Mouse (Mus musculus) G1E (cell line): ENCODE results near the gene Eif2ak3. TPM values are rescaled to one million over a fixed set of nuclear protein-coding genes. Genes with fewer than 3 reads are reported as not detected.

Experiments used
- ATAC-seq: 2 replicates; pipeline ENCODE4 v1.8.0; 2016; ENCODE audit warnings: mild to moderate bottlenecking; ENCODE audit not compliant: insufficient number of reproducible peaks, poor library complexity, low FRiP score, severe bottlenecking; ENCODE audit errors: extremely low read depth
- DNase-seq: peaks from one replicate; pipeline ENCODE4 v3.0.0; 2012; ENCODE audit warnings: low spot score
- H3K27me3 ChIP-seq: 2 replicates; pipeline ENCODE4 v1.6.1; 2012; ENCODE audit warnings: mild to moderate bottlenecking, low read length, inconsistent platforms; ENCODE audit not compliant: insufficient read depth
- H3K36me3 ChIP-seq: replicated peaks from 2 replicates; pipeline ENCODE3; 2012; ENCODE audit warnings: mild to moderate bottlenecking, inconsistent platforms
- H3K4me1 ChIP-seq: 2 replicates; pipeline ENCODE4 v1.6.1; 2012; ENCODE audit warnings: low read depth, low read length, inconsistent platforms, mixed read lengths; ENCODE audit not compliant: insufficient read depth
- H3K4me3 ChIP-seq: 2 replicates; pipeline ENCODE4 v1.5.1; 2012; ENCODE audit warnings: low read depth, mild to moderate bottlenecking, inconsistent platforms, low read length, moderate library complexity, mixed read lengths
- H3K9me3 ChIP-seq: replicated peaks from 2 replicates; pipeline ENCODE4 v1.6.1; 2012; ENCODE audit warnings: inconsistent platforms
- CTCF ChIP-seq: IDR thresholded peaks from 2 replicates; pipeline ENCODE4 v1.5.1; 2012; ENCODE audit warnings: low read depth, low read length, inconsistent platforms, mixed read lengths
- GATA1 ChIP-seq: IDR thresholded peaks from 2 replicates; pipeline ENCODE4 v1.6.1; 2012; ENCODE audit warnings: borderline replicate concordance, low read length, inconsistent platforms, mixed read lengths
- GATA2 ChIP-seq: IDR thresholded peaks from 2 replicates; pipeline ENCODE4 v1.6.1; 2012; ENCODE audit warnings: low read depth, low read length, inconsistent platforms, borderline replicate concordance
- POLR2AphosphoS5 ChIP-seq: IDR thresholded peaks from 2 replicates; pipeline ENCODE4 v1.6.1; 2012; ENCODE audit warnings: low read depth, low read length, inconsistent platforms; ENCODE audit not compliant: insufficient replicate concordance
- TAL1 ChIP-seq: conservative IDR thresholded peaks from 2 replicates; pipeline ENCODE4 v1.6.1; 2012; ENCODE audit warnings: low read depth, low read length, inconsistent platforms, mixed read lengths
- polyA plus RNA-seq: library from polyadenylated mRNA; stranded (reverse); fragments of >175 nt; gene quantifications from 2 replicates; pipeline ENCODE4 v1.2.3, GENCODE M21; 2012
- total RNA-seq, 2 experiments: library from RNA; stranded (forward) in 1 of 2; stranded (reverse) in 1 of 2; fragments of 200-1000 nt in 1 of 2; fragments of >200 nt in 1 of 2; fragmentation: Nextera tagmentation in 1 of 2; gene quantifications; 2 replicates each; pipeline ENCODE4 v1.2.3; 2014 to 2017

Gene Eif2ak3
- total and polyA plus RNA-seq, 3 experiments: 1.9 to 15.4 (median 12.0) TPM

GRCm38 (mm10) chr6:70806514-70806912 lies 37.8 kb upstream of the Eif2ak3 start:
- Histone ChIP-seq H3K4me3 (no peak overlapping the region), H3K27me3 (peaks cover 14% of the 10 kb centered on the region), H3K36me3 (no peaks in the 10 kb centered on the region), H3K4me1 (peaks cover 23% of the 10 kb centered on the region), H3K9me3 (no peaks in the 10 kb centered on the region)
- ATAC-seq: no peak
- no peak for DNase-seq
- TF ChIP-seq TAL1: no peak
- no peak for TF ChIP-seq POLR2AphosphoS5
- no peak for TF ChIP-seq CTCF
- TF ChIP-seq GATA1: no peak
- no peak for TF ChIP-seq GATA2

- peaks cover 12% of the 10 kb centered on the region; the same call in 1 of the 2 replicates for H3K27me3 ChIP-seq
- DNase-seq: no peak
- no peak overlapping the region for H3K4me3 ChIP-seq
- H3K36me3 ChIP-seq: no peaks in the 10 kb centered on the region
- no peak for TF ChIP-seq POLR2AphosphoS5
- no peak for TF ChIP-seq GATA1
- no peak for TF ChIP-seq CTCF
- no peak for TF ChIP-seq TAL1
- no peak for TF ChIP-seq GATA2
- no peak for ATAC-seq
- H3K9me3 ChIP-seq: no peaks in the 10 kb centered on the region
- H3K4me1 ChIP-seq: peaks cover 20% of the 10 kb centered on the region
Observed at GRCm38 (mm10) chr6:70810524-70810923, 33.8 kb upstream of the Eif2ak3 start.

GRCm38 (mm10) chr6:70811557-70812525 lies 32.5 kb upstream of the Eif2ak3 start:
- DNase-seq (peak; percentile 56), ATAC-seq (peak; percentile 58; the same call in 1 of the 2 replicates)
- no peak for TF ChIP-seq TAL1
- TF ChIP-seq CTCF: peak; percentile 86
- TF ChIP-seq GATA2: no peak
- TF ChIP-seq POLR2AphosphoS5: no peak
- TF ChIP-seq GATA1: no peak
- H3K27me3 ChIP-seq: peaks cover 12% of the 10 kb centered on the region; the same call in 1 of the 2 replicates
- no peaks in the 10 kb centered on the region for H3K36me3 ChIP-seq
- H3K4me1 ChIP-seq: peaks cover 11% of the 10 kb centered on the region; the same call in 1 of the 2 replicates
- H3K4me3 ChIP-seq: no peak overlapping the region
- no peaks in the 10 kb centered on the region for H3K9me3 ChIP-seq

GRCm38 (mm10) chr6:70812526-70812895 lies 31.8 kb upstream of the Eif2ak3 start:
- no peak for TF ChIP-seq TAL1
- TF ChIP-seq GATA2: no peak
- TF ChIP-seq CTCF: no peak
- TF ChIP-seq GATA1: no peak
- no peak for TF ChIP-seq POLR2AphosphoS5
- DNase-seq (no peak), ATAC-seq (no peak)
- Histone ChIP-seq H3K9me3 (no peaks in the 10 kb centered on the region), H3K4me3 (no peak overlapping the region), H3K27me3 (peaks cover 9% of the 10 kb centered on the region; the same call in 1 of the 2 replicates), H3K4me1 (peaks cover 11% of the 10 kb centered on the region; the same call in 1 of the 2 replicates), H3K36me3 (no peaks in the 10 kb centered on the region)

- TF ChIP-seq GATA2 (no peak), TAL1 (no peak), GATA1 (no peak), CTCF (no peak), POLR2AphosphoS5 (no peak)
- Histone ChIP-seq H3K4me1 (peaks cover 11% of the 10 kb centered on the region; the same call in 1 of the 2 replicates), H3K36me3 (no peaks in the 10 kb centered on the region), H3K27me3 (peaks cover 9% of the 10 kb centered on the region; the same call in 1 of the 2 replicates), H3K9me3 (no peaks in the 10 kb centered on the region), H3K4me3 (no peak overlapping the region)
- ATAC-seq: no peak
- DNase-seq: no peak
Observed at GRCm38 (mm10) chr6:70813921-70814628, 30.2 kb upstream of the Eif2ak3 start.

- DNase-seq: no peak
Observed at GRCm38 (mm10) chr6:70814629-70814950, 29.7 kb upstream of the Eif2ak3 start.

More at GRCm38 (mm10) chr6:70814629-70814950, 29.7 kb upstream of the Eif2ak3 start:
- Histone ChIP-seq H3K4me1 (peaks cover 11% of the 10 kb centered on the region; the same call in 1 of the 2 replicates), H3K4me3 (no peak overlapping the region), H3K36me3 (no peaks in the 10 kb centered on the region), H3K27me3 (peaks cover 9% of the 10 kb centered on the region; the same call in 1 of the 2 replicates), H3K9me3 (no peaks in the 10 kb centered on the region)
- ATAC-seq: no peak
- TF ChIP-seq GATA1 (no peak), CTCF (no peak), POLR2AphosphoS5 (no peak), TAL1 (no peak), GATA2 (no peak)
